Mouse (Mus musculus) liver, postnatal 0 days (tissue): ENCODE measurements around the gene Smg9.
A peak's percentile ranks its signal among the peaks of the same experiment; 100 is the strongest.

Experiments used
- CTCF ChIP-seq: sonication (generic); IDR thresholded peaks from 2 replicates; pipeline ENCODE4 v1.5.1; 2016; ENCODE audit warnings: antibody characterized with exemption, low read depth
- EP300 ChIP-seq: IDR thresholded peaks from 2 replicates; pipeline ENCODE4 v1.6.1; 2016; ENCODE audit warnings: antibody characterized with exemption, low read depth, mild to moderate bottlenecking

- no peak for TF ChIP-seq EP300
- peak; percentile 38 for TF ChIP-seq CTCF
Observed at GRCm38 (mm10) chr7:24446697-24447340, 47.4 kb downstream of the Smg9 start.
